Mouse (Mus musculus): ENCODE data around the gene Trpv2. TPM values are rescaled to one million over a fixed set of nuclear protein-coding genes. Genes with fewer than 3 reads are reported as not detected.
A peak's percentile ranks its signal among the peaks of the same experiment; 100 is the strongest.

The Trpv2 gene
- polyA plus RNA-seq, 1 experiment from 2014 or later, result 5.5 TPM

- no peak overlapping the region for H3K4me2 ChIP-seq
- no peaks in the 10 kb centered on the region for H3K27me3 ChIP-seq
- peaks cover 7% of the 10 kb centered on the region; the same call in 1 of the 2 replicates for H3K4me1 ChIP-seq
- H3K36me3 ChIP-seq, result no peaks in the 10 kb centered on the region
- no peak overlapping the region for H3K4me3 ChIP-seq
- no peak overlapping the region for H3K9ac ChIP-seq
- no peak overlapping the region for H3K27ac ChIP-seq
- 87% methylated on average over 2 of the region's 2 CpGs for WGBS
- no peaks in the 10 kb centered on the region for H3K9me3 ChIP-seq
- no peak for ATAC-seq (ENCODE audit: borderline replicate concordance, extremely low read depth, low FRiP score, low TSS enrichment)
Observed at GRCm38 (mm10) chr11:62591026-62591425, 16.7 kb downstream of the Trpv2 start.

GRCm38 (mm10) chr11:62591904-62592575, 17.8 kb downstream of the Trpv2 start:
- no peak overlapping the region for H3K9ac ChIP-seq
- no peak overlapping the region for H3K27ac ChIP-seq
- no peaks in the 10 kb centered on the region for H3K9me3 ChIP-seq
- no peak overlapping the region for H3K4me3 ChIP-seq
- WGBS, result 46% methylated on average over 8 of the region's 8 CpGs
- H3K4me1 ChIP-seq, result peaks cover 7% of the 10 kb centered on the region; the same call in 1 of the 2 replicates
- no peaks in the 10 kb centered on the region for H3K27me3 ChIP-seq
- no peak; the same call in 1 of the 2 replicates for ATAC-seq (ENCODE audit: borderline replicate concordance, extremely low read depth, low FRiP score, low TSS enrichment)
- no peak overlapping the region for H3K4me2 ChIP-seq
- H3K36me3 ChIP-seq, result no peaks in the 10 kb centered on the region

- no peak overlapping the region for H3K9ac ChIP-seq
- peaks cover 17% of the 10 kb centered on the region; the same call in 1 of the 2 replicates for H3K4me1 ChIP-seq
- no peak overlapping the region for H3K27ac ChIP-seq
- no peaks in the 10 kb centered on the region for H3K9me3 ChIP-seq
- H3K4me2 ChIP-seq, result no peak overlapping the region
- no peak for ATAC-seq (ENCODE audit: borderline replicate concordance, extremely low read depth, low FRiP score, low TSS enrichment)
- WGBS, result 43% methylated on average over 4 of the region's 4 CpGs
- H3K36me3 ChIP-seq, result no peaks in the 10 kb centered on the region
- no peaks in the 10 kb centered on the region for H3K27me3 ChIP-seq
- H3K4me3 ChIP-seq, result no peak overlapping the region
Observed at GRCm38 (mm10) chr11:62598571-62598970, 24.3 kb downstream of the Trpv2 start.

- no peaks in the 10 kb centered on the region for H3K9me3 ChIP-seq
- peaks cover 31% of the 10 kb centered on the region for H3K36me3 ChIP-seq
- WGBS, result 9% methylated on average over 17 of the region's 17 CpGs
- peak overlapping the region; percentile 68 for H3K4me2 ChIP-seq
- H3K9ac ChIP-seq, result peak overlapping the region; percentile 38
- H3K27ac ChIP-seq, result peak overlapping the region; percentile 89
- ATAC-seq (ENCODE audit: borderline replicate concordance, extremely low read depth, low FRiP score, low TSS enrichment), result peak; percentile 5
- peaks cover 42% of the 10 kb centered on the region for H3K4me1 ChIP-seq
- H3K4me3 ChIP-seq, result peak overlapping the region; percentile 67
- H3K27me3 ChIP-seq, result no peaks in the 10 kb centered on the region
Observed at GRCm38 (mm10) chr11:62601732-62602618, 27.7 kb downstream of the Trpv2 start.

- H3K4me3 ChIP-seq, result peak overlapping the region; percentile 67
- peak; percentile 94 for ATAC-seq (ENCODE audit: borderline replicate concordance, extremely low read depth, low FRiP score, low TSS enrichment)
- H3K4me1 ChIP-seq, result peaks cover 42% of the 10 kb centered on the region
- no peaks in the 10 kb centered on the region for H3K9me3 ChIP-seq
- H3K27me3 ChIP-seq, result no peaks in the 10 kb centered on the region
- peak overlapping the region; percentile 68 for H3K4me2 ChIP-seq
- under 1% methylated on average over 58 of the region's 58 CpGs for WGBS
- peaks cover 39% of the 10 kb centered on the region for H3K36me3 ChIP-seq
- H3K27ac ChIP-seq, result peak overlapping the region; percentile 93
- H3K9ac ChIP-seq, result peak overlapping the region; percentile 86
Observed at GRCm38 (mm10) chr11:62602619-62603311, 28.5 kb downstream of the Trpv2 start.

GRCm38 (mm10) chr11:62603312-62604056, 29.2 kb downstream of the Trpv2 start:
- Histone ChIP-seq H3K27me3 (no peaks in the 10 kb centered on the region), H3K4me1 (peaks cover 35% of the 10 kb centered on the region), H3K36me3 (peaks cover 44% of the 10 kb centered on the region), H3K9me3 (no peaks in the 10 kb centered on the region), H3K9ac (peak overlapping the region; percentile 86), H3K4me2 (peak overlapping the region; percentile 68), H3K27ac (peak overlapping the region; percentile 93), H3K4me3 (peak overlapping the region; percentile 67)
- under 1% methylated on average over 13 of the region's 13 CpGs for WGBS
- no peak for ATAC-seq (ENCODE audit: borderline replicate concordance, extremely low read depth, low FRiP score, low TSS enrichment)

- ATAC-seq (ENCODE audit: borderline replicate concordance, extremely low read depth, low FRiP score, low TSS enrichment), result no peak
- H3K27me3 ChIP-seq, result no peaks in the 10 kb centered on the region
- peak overlapping the region; percentile 93 for H3K27ac ChIP-seq
- H3K4me1 ChIP-seq, result peaks cover 32% of the 10 kb centered on the region
- peak overlapping the region; percentile 68 for H3K4me2 ChIP-seq
- H3K4me3 ChIP-seq, result peak overlapping the region; percentile 67
- H3K36me3 ChIP-seq, result peaks cover 51% of the 10 kb centered on the region
- H3K9ac ChIP-seq, result peak overlapping the region; percentile 86
- 6% methylated on average over 5 of the region's 5 CpGs for whole genome bisulfite sequencing
- no peaks in the 10 kb centered on the region for H3K9me3 ChIP-seq
Observed at GRCm38 (mm10) chr11:62604123-62604706, 29.9 kb downstream of the Trpv2 start.

- peak overlapping the region; percentile 68 for H3K4me2 ChIP-seq
- H3K27ac ChIP-seq, result peak overlapping the region; percentile 34
Observed at GRCm38 (mm10) chr11:62604886-62605618, 30.8 kb downstream of the Trpv2 start.

GRCm38 (mm10) chr11:62605619-62606298, 31.5 kb downstream of the Trpv2 start:
- H3K4me2 ChIP-seq, result peak overlapping the region; percentile 68
- 0 out of 2 replicates have a peak overlapping the region, but pooled peaks have one; percentile 3 for H3K4me3 ChIP-seq
- 0 out of 2 replicates have a peak, but pooled peaks have one; percentile 4 for ATAC-seq (ENCODE audit: borderline replicate concordance, extremely low read depth, low FRiP score, low TSS enrichment)
- no peaks in the 10 kb centered on the region for H3K27me3 ChIP-seq
- 40% methylated on average over 10 of the region's 10 CpGs for WGBS
- H3K4me1 ChIP-seq, result peaks cover 32% of the 10 kb centered on the region
- H3K36me3 ChIP-seq, result peaks cover 57% of the 10 kb centered on the region
- peak overlapping the region; percentile 34; the same call in 1 of the 2 replicates for H3K27ac ChIP-seq
- no peak overlapping the region for H3K9ac ChIP-seq
- H3K9me3 ChIP-seq, result no peaks in the 10 kb centered on the region

More at GRCm38 (mm10) chr11:62604886-62605618, 30.8 kb downstream of the Trpv2 start:
- Histone ChIP-seq H3K9ac (peak overlapping the region; percentile 86; the same call in 1 of the 2 replicates), H3K36me3 (peaks cover 55% of the 10 kb centered on the region), H3K4me1 (peaks cover 32% of the 10 kb centered on the region), H3K9me3 (no peaks in the 10 kb centered on the region), H3K4me3 (peak overlapping the region; percentile 67), H3K27me3 (no peaks in the 10 kb centered on the region)
- no peak for ATAC-seq (ENCODE audit: borderline replicate concordance, extremely low read depth, low FRiP score, low TSS enrichment)
- WGBS, result 24% methylated on average over 3 of the region's 3 CpGs

Measured in lung, embryonic 15.5 days (tissue).